Mouse (Mus musculus): ENCODE measurements around the gene Fmn2.

Gene Fmn2

DNA sequence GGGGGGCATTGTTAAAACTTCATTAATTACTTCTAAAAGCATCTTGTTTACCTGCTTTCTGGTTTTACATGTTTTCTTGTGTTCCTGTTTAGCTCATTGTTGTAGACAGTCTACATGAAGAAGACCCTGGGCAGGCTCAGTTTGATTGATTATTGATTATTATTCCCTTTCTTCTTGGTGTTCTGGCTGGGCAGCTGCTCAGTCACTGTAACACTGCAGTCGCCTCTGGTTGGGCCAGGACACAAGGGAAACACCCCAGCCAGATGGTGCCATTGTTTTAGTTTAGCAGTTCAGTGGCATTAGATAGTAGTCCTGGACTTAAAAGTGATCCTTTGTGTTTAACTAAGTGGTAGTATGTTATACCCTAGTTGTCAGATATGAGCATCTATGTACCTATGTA is 167.5 kb downstream of the Fmn2 start:
- no peak for DNase-seq (ENCODE audit: low read depth)

DNA sequence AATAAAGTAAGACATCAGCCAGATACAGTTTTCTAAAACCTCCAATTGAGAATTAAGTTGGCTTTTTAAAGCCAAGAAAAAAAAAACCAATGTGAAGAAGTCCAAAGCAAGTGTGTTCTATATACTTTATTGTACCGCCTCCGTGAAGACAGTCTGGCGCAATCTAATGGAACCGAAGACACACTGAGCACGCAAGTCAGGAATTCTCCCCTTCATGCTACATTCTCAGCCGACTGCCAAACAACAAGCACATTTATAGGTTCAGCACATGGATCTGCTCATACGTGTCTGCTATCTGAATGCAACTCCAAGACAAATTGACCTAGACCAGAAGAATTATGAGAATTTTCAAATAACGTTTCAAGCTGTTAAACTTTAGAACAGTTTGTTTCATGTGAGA is 169.2 kb downstream of the Fmn2 start:
- no peak for DNase-seq (ENCODE audit: low read depth)

DNA sequence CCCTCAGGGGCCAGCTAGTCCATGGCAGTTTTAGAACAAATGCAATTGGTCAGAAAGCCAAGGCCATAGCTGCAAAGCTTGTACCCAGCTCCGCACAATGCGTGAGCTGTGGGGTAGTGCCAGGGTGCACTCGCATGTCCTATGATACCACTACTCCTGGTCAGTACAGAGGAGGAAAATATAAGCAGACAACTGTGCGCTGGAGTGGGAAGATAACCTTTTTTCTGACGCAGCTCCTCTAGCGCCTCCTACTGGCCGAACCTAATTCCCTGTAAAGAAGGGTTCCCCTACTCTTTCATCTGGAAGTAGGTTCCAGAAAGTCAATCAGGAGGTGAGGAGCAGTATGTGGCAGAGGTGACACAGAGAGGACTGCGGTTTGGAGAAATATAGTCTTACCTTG is 173.0 kb downstream of the Fmn2 start:
- peak; percentile 1 for DNase-seq (ENCODE audit: low read depth)

DNA sequence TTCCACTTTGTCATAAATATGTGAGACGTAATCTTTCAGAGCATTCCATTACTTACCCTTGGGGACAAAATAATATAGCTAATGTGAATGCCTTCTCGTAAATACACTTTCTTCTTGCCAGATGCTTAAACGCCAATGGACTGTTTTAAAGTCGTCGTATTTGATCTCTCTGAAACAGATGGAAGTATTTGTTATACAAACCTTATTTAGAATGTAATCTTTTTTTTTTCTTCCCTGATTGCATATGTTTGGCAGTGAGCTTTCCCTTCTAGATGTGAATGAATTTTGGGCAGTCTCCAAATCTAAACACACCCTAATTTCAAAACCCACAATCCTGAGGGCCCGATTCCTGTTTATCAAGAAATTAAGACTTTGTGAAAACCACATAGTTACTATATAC is 173.7 kb downstream of the Fmn2 start:
- DNase-seq (ENCODE audit: low read depth), result no peak

GRCm38 (mm10) chr1:174676187-174676586 is 174.6 kb downstream of the Fmn2 start:
- DNase-seq (ENCODE audit: low read depth), result no peak

DNA sequence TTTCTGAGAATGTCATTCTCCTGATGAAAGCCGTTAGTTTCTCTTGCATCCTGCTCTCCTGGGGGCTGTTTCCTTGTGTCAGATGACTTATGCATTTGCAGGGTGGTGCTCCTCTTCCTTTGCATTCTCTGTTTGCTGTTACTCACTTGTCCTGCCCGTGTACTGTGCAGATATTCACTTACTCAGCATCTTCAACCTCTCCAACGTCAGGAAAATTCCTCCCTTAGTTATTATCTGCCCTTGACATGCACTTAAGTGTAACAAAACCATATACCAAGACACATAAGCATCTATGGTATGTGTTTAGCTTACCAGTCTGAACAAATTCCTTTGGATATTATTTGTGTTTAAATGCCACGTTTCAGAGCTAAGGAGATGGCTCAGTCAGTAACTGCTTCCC is 175.6 kb downstream of the Fmn2 start:
- DNase-seq (ENCODE audit: low read depth), result no peak

DNA sequence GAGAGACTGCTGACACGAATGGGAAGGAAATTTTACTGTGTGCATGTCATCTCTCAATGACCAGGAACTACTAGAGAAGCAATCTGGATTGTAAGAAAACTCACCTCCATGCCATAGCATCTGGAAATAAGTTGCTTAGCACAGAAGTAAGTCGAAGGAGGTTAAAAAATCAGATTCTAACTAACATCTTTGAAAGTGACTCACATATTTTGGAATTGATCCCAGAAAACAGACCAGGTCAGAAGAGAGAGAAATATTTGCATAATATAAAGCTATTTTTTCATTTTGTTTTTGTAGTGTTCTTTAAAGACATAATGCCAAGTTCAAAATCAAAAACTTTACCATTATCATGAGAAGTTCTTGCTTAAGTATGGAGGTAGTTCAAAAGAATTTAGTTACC is 187.7 kb downstream of the Fmn2 start:
- no peak for DNase-seq (ENCODE audit: low read depth)

DNA sequence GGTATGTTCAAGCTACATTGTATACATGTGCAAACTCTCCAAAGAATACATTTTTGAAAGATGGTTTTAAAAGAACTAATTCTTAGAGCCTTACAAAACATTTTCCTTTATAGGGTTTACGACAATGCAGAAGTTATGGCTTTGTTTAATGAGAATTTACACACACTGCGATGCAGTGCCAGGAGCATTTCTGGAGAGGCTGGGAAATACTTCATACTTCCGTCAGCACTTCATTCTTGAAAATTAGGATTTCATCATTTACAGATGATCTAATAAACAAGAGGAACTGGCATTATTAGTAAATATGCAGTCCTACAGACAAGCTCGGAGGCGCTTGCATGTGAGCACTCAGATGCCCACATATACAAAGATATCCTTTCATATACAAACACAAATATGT is 199.2 kb downstream of the Fmn2 start:
- no peak for DNase-seq (ENCODE audit: low read depth)

DNA sequence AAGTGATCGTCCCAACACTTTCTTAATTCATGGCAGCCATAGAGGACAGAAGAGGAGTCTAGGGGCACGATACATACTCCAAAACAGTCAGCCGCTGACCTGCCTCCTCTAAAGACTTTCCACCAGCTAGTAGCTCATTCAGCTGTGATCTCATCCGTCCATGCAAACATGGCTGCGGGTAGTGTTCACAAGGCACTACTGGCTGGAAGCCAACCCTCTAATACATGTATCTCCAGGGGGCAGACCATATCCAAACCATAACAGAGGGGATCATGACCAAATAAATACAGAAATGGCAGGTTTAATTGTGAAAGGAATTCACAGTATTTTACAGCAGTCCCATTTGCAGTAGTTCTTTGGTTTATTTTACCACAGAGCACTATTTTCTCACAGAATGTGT is 200.2 kb downstream of the Fmn2 start:
- DNase-seq (ENCODE audit: low read depth), result no peak

DNA sequence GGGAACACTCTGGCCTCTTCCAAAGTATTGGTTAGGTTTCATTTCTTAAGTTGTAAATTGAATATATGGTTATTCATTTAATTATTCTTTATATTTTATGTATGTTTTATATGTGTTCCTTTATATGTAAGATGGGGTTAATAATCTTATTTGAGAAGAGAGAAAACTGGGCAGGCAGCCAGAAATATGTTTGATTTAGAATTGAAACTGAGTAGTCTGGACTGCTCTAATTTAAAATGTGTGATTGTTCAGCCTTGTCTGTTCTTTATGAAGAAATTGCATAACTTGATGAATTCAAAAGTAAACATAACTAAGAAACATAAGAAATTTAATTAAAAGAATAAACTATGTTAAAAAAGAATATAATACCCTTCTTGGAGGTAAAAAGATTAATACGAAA is 202.3 kb downstream of the Fmn2 start:
- no peak for DNase-seq (ENCODE audit: low read depth)

DNA sequence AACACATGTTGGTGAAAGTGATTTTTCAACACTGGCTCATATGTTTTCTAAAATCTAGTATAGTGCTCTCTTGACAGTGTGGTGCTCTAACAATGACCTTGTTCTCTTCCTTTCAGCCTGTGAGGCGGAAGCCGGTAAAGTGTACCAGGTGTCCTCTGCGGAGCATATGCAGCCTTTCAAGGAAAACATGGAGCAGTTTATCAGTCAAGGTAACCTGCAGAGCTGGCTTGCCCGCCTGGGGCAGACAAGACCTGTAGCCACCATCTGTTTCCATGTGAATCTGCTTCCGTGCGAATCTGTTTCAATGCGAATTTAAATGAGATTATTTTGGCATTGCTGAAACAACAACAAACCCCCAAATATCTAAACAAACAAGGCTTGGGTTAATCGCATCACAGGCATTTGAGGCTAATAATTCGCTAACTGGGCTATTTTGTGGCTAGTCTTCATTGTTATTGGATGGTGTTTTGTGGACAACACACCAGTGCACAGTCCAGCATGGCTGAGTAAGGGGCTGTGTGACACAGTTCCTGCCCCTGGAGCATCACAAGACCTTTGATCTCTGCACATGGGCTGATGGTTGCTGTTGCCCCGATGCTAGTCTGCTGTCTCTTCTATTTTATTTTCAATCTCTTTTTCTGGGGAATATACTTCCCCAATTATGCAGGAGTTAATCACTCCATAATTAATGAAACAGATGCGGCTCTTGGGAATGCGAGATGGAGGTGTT is 218.3 kb downstream of the Fmn2 start:
- no peak for DNase-seq (ENCODE audit: low read depth)

GRCm38 (mm10) chr1:174728771-174729170 is 227.1 kb downstream of the Fmn2 start:
- no peak for DNase-seq (ENCODE audit: low read depth)

DNA sequence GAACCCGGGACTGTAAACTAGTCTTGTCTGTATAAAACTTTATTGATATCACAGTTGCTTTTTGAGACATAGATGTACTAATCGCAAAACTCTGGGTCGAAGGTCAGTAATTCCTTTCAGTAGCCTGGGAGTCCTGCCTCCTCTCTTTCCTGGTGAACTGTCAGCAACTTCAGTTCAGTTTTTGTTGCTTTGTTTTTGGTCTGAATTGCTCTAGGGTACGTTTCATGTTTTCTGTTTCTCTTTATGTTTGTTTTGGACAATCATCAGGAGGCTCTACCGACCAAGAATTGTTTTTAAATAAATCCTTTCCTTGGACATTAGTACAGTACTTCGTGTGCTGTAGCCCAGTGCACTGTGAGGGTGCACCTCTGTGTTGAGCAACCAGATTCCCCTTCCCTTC is 231.1 kb downstream of the Fmn2 start:
- no peak for DNase-seq (ENCODE audit: low read depth)

DNA sequence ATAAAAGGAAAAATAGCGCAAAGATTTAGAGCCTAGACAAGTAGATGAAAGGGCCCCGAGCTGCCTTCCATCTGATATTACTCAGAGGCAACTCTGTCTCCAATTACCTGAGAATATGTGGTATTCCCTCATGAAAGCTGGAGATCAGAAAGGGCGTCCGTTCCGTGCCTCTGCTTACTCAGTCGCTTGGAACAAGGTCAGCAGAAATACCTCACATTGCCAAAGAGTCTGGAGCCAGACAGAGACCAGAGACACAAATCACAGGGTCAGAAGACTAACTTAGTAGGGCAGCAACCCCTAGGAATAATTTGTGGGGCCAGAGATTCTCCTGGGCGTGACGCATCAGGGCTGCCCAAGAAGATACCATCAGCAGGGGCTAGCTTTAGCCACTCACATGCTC is 237.3 kb downstream of the Fmn2 start:
- DNase-seq (ENCODE audit: low read depth), result no peak

DNA sequence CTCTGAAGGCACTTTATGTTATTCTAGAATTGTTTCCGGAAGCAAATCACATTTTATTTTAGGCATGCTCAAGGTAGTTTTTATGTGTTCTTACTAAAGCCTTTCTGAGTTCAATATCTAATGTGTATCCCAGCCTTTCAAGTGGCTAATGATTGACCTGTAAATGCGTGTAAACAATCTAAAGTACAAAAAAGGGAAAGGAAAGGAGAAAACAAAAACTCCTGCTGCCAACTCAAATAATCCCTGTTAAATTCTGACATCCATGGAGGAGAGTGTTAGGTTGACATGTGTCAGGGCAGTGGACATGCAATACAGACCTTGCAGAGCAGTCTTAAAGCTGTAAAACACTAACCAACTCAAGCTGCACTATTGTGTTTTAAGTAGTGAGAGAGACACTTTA is 241.0 kb downstream of the Fmn2 start:
- no peak for DNase-seq (ENCODE audit: low read depth)

DNA sequence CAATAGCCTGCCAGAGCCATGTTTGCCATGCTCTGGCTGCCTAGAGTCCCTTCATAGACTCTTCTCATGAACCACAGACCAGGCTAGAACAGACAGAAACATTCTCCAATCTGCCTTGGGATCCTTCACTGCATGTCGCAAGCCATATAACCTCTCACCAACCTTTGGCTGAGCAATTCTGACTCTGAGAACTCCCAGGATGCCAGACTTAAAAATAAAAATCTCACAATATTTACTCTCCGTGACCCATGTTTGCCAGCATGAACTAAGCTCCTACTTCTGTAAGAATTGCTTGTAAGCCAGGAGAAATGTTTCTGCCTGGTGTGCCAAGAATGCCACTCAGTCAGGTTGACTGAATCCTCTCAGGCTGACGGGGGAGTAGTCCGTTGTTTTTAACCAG is 246.9 kb downstream of the Fmn2 start:
- DNase-seq (ENCODE audit: low read depth), result no peak

DNA sequence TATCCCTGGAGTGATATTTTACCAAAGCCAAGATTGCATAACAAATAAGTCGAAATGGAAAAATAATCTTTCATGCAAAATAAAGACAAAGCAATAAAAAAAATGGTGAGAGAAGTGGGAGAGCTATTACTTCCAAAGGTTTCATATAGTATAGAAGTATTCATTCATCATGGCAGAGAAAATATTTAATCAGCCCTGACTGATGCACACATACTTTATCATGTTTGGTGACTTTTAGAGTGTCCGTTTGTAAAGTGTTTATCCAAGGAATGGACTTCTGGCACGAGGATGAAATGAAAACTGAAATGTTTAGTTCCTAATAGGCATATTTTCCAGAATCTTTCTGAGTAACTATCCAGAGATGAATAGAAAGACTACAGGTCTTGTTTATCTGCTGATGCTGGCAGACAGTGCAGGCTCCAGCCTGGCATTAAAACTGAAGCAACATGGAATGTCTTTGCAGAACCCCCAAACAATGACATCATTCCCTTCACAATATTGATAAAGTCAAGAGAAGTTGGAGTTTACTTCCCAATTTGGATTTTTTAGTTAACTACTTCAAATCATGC is 249.4 kb downstream of the Fmn2 start:
- no peak for DNase-seq (ENCODE audit: low read depth)

DNA sequence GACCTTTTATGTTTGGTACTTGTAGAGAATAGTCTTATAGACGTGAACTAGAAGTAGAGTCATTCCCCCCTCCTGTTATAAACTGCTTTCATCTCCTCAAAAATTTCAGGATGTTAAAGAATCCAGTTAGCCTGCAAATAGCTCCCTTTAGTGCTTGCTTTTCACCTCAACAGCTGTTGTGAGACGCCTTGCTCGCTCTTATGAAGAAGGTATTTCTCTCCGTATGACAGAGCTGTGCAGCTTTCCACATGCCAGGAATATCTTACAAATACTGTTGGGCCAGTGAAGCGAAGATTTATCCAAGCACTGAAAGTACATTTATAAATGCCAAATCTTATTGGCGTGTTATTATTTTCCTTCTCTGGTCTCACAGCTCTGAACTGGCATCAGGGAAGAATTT is 257.7 kb downstream of the Fmn2 start:
- DNase-seq (ENCODE audit: low read depth), result no peak

GRCm38 (mm10) chr1:174765757-174766156 is 264.1 kb downstream of the Fmn2 start:
- DNase-seq (ENCODE audit: low read depth), result no peak

DNA sequence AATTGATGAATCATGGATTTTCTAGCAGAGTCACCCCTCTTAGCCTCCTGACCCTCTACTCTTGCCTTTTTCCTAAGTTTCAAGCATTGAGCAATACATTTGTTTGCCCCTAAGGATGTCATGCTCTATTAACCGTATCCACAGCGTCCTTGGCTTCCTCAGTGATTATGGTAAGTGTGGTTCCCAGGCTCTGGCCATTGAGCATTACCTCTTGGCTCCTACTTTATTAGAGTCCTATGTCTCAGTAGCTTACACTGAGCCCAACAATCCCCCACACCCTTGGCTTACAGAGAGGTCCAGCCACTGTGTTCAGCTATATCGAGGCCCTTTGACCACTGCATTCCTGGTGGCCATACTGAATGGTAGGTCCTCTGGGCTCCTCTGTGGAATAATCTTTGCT is 265.2 kb downstream of the Fmn2 start:
- no peak for DNase-seq (ENCODE audit: low read depth)

DNA sequence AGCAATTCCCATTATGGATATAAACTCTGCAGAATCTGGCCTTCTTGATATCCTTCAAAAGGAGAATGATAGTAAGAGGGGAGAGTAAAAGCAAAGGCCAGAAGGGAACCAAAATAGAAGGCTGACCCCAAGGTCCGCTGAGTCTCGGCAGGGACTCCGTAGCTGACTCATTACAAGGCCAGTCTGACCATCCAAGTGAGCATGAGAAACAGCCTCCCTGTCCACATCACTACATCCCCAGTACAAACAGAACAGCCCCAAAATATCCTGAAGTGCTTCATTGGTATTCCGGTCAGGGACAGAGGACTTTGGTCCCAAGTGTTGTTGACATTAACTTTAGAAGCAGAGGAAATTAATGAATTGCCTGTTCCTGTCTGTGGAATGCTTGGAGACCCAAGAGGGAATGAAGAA is 270.3 kb downstream of the Fmn2 start:
- no peak for DNase-seq (ENCODE audit: low read depth)

GRCm38 (mm10) chr1:174781037-174781436 is 279.4 kb downstream of the Fmn2 start:
- DNase-seq (ENCODE audit: low read depth), result no peak

DNA sequence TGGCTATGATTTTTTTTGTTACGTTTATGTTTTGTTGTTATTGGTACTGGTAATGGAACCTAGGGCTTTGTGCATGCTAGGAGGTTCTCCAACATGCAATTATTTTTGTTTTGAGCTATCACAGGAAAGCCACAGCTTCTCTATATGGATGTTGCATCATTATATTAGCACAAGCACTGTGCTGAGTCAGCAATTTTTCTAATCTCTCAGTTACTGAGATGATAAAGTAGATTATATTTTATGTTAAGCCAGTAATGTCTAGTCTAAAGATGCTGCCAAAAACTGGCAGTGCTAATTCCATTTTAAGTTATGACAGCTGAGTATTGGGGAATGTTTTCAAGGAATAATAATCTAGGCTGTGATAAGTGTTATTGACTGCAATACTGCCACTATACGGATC is 287.0 kb downstream of the Fmn2 start:
- no peak for DNase-seq (ENCODE audit: low read depth)

DNA sequence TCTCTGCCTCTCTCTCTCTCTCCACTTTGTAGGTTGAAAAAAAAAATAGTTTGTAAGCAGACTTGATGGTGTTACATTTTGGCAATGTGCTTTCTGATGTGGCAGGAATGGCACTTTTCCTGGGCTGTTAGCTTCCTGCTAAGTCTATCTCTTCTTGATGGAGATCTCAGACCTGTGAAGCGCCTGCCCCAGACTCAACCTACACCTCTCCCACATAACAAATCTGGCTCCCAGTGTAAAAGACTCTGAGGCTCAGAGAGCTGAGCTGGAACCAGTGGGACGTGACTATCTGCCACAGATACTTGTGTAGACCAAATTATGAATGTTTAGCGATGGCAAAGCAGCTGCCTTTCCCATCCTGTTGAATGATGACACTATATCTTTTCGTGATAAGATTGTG is 310.2 kb downstream of the Fmn2 start:
- DNase-seq (ENCODE audit: low read depth), result no peak
